Mouse (Mus musculus): ENCODE measurements at regions not wholly inside any gene's neighbourhood (a gene's known extent, or its start where the extent isn't known, plus 50 kb on each side); places are given as distances from the start of the nearest gene placed in this dataset.

DNA sequence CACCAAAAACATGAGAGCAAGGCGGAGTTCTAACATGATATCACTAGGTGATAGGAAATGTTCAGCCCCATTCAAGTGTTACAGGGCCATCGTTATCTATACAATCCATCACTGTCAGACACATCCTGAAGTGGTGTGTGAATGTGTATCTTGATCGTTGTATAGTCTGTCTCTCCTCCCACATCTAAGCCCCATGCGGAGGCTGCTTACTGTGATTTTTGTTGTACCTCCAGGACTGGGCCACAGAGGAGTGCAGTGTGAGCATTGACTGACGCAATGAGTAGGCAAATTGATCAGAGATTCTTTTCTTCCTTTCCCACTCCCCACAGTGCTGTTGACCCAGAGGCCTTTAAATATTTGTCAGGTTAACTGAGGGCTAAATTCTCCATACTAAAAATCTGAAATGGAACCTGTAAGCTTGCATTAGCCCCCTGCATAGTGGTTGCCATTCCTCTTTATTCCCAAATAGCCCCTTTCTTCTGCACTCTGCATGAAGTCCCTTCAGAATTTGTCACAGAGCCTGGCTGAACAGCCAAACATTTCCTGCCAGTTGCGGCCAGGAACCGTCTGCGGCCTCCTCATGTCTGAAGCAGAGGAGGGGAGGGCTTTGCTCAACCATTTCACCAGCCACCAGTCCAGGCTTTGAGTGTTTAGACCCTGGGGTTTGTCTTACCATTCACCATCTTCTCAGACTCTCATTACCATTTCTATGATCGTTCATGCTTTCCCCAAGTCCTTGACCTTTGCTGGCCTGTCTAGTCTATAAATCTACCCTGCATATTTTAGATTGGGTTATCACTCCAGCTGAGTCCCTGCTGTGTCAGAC lies 119.3 kb downstream of the Ttc8 start:
- peak; percentile 33 for DNase-seq
- intact Hi-C loops (cut with DNase I), result no loop called here

DNA sequence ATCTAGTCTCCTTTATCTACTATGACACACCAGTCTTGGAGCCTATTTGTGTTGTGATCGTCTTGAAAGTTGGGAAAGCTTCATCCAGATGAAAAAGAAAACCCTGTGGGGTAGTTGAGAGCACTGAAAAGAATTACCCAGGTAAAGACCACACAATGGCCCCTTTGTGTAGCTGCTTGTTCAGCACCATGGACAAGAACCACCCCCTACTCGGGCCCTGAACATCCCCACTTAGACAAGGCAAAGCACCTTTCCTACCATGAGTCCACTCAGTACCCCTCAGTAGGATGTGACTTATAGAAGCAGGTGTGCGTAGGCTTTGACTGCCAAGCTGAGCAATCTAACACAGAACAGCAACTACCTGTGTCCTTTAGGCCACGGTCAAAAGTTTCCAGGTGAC lies 121.2 kb downstream of the Ttc8 start:
- intact Hi-C loops (cut with DNase I), result no loop called here
- DNase-seq, result no peak

DNA sequence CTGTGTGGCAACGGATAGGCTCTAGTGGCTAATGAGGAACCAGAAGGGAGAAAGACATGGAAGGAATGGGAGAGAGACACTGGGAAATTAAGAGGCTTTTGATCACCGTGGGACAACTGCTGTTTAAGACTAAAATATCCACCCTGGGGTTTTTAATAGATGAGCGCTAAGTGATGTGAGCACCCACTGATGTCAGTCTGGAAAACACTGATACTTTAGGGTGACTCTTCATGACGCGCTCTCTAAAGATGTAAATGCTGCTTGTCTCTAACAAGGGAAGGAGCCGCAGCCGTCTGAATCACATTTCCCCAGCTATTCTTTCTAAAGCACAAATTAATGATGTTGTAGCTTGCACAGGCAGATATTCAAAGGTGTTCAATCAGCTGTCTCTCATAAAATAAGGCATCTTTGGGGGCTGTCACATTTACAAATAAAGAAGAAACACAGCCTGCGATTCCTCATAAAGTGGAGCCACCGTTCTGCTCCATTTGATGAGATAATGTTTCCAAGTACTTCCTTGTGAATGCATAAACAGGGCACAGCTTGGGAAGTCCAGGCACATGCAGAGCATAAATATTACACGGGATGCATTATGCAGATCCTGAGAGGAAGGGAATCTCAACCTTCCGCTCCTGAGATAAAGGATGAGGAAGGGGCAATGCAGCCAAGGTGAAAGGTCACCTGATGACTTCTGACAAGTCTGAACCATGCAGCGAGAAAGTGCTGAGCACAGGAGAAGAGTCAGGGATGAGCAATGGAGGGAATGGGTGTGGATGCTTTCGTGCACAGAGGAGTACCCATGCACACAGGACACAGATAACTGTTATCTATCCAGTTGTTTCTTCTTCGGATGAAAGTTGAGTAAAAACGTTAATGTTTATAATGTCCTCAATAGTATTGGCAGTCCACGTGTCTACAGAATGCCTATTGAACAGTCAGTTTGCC lies 122.8 kb downstream of the Ttc8 start:
- no peak for DNase-seq
- intact Hi-C loops (cut with DNase I), result no loop called here

DNA sequence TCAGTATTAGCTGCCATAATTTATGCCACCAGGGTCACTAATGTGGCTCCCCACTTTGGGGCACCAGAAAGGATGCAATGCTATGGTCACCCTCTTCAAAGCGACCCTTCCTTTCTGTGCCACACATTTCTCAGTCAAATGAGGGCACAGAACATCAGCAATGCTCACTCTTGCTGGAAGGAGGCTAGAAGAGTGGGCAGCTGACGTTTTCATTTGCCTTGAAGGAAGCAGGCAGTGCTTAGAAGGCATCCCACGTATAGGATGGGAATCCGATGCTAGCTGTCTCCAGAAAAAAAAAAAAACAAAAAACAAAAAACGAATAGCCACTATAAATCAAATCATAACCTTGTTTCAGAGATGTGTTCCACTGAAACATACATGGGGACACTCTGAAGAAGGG lies 124.1 kb downstream of the Ttc8 start:
- no peak for DNase-seq
- intact Hi-C loops (cut with DNase I), result no loop called here

DNA sequence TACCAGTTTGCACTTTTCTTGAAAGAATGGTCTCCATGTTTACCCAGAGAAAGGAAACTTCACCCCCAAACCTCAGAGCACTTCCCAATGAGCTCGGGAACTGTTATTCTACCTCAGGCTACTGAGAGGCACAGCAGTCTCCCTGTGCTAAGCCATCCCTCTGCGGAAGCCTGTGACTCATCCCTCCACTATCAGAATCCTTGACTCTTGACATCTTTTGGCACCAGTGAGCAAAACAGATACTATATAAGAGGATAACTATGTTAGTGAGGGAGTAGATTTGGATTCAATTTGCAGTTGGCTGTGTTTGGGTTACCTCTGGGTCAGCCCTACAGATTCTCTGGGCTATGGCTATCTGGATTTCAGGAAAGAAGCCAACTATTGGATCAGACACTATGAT lies 130.1 kb downstream of the Ttc8 start:
- no peak for DNase-seq
- intact Hi-C loops (cut with DNase I), result no loop called here

DNA sequence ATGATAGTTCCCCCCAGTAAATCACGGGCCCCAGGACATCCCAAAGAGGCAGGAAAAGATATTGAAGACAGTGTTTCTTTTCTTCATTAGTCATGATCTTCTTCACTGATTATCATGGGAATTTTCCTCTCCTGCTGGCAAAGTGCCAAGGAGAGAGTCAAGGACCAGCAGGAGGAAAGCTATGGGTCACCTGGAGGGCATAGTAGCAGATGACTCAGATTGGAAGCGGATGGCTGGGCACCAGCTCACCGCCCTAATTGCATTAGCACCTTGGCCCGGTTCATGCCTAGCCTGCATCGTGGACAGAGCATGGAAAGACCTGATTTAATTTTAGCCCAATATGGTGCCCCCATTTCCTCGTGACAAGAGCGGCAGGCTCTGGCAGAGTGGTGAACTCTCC lies 132.2 kb downstream of the Ttc8 start:
- intact Hi-C loops (cut with DNase I), result no loop called here

DNA sequence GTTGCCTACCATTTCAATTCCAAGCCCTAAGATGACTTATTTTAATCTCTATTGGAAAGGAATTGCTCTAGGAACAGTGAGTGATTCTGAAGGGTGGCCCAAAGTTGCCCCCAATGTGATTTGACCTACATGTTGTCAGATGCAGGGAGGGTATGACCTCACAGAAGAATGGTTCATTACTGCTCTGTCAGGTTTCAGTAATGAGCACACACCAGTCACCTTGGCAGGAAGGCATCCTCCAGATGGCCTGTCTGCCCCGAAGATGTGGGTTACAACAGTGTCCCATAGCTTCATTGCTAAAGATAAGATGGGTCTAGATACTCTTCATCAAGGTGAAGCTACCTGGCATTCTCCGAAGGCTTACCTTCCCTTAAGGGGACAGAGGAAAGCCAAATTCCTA lies 137.1 kb downstream of the Ttc8 start:
- no peak for DNase-seq
- intact Hi-C loops (cut with DNase I), result no loop called here

More for the DNA sequence above, 132.2 kb downstream of the Ttc8 start:
- peak; percentile 56 for DNase-seq

DNA sequence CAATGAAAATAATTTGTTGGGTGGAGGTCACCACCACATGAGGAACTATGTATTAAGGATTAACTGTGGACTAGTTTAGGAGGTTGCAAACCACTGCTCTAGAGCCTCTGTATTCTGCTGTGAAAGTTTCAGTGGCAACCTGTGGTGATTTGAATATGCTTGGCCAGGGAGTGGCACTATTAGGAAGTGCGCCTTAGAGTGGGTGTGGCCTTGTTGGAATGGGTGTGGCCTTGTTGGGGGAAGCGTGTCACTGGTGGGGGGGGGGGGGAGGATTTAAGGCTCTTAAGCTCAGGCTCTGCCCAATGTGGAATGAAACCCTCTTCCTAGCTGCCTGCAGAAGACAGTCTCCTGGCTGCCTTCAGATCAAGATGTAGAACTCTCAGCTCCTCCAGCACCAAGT lies 138.5 kb downstream of the Ttc8 start:
- no peak for DNase-seq
- intact Hi-C loops (cut with DNase I), result no loop called here

DNA sequence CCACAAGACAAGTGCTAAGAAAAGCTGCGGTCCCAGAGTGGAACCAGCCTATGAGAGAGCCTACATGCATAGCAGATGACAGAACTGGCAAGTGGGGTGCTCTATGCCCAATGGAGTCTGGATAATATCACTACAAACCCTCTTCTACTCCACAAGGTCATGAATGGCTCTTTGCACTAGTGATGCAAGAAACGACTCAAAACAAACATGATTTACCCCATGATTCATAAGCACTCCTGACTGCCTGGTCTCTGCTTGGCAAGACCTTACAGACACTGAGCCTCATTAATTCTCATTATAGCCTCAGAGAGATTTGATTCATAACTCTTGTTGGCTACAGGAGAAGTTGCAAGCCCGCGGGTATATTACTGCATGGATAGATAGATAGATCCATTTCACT lies 139.1 kb downstream of the Ttc8 start:
- intact Hi-C loops (cut with DNase I), result no loop called here

DNA sequence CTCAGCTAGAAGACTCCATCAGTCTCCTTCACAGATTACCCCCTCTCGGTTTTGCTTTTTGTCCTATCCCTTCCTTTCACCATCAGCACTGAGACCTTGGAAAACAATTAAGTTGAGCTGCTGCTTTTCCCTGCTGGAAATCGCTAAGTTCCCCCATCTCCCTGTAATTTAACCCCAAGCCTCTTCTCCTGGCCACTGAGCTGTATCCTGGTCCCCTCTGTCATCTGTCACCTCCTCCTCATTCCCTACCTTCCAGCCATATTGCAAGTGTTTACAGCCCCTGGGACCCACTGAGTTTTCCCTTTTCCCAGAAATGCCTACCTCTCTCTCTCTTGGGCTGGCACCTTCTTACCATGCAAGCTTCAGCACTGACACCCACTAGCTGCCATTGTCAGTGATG lies 140.3 kb downstream of the Ttc8 start:
- no peak for DNase-seq
- intact Hi-C loops (cut with DNase I), result no loop called here

More for the DNA sequence above, 139.1 kb downstream of the Ttc8 start:
- DNase-seq, result no peak

DNA sequence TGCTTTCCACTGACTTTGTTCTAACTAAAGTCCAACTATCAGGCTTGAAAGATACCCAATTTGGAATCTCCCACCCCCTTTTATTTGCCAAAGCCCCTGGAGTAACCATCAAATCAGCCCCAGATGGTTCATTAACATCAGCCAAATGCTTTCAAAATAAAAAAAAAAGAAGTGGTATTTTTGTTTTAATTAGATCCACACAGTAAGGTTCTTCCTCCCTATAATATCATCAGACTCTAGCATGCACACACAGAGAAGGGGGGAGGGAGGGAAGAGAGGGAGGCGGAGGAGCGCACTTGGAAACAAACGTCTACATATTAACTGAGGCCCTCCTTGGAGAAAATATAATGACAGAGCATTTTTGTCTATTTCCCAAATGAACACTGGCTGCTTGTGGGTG lies 143.1 kb downstream of the Ttc8 start:
- DNase-seq, result no peak
- intact Hi-C loops (cut with DNase I), result no loop called here

DNA sequence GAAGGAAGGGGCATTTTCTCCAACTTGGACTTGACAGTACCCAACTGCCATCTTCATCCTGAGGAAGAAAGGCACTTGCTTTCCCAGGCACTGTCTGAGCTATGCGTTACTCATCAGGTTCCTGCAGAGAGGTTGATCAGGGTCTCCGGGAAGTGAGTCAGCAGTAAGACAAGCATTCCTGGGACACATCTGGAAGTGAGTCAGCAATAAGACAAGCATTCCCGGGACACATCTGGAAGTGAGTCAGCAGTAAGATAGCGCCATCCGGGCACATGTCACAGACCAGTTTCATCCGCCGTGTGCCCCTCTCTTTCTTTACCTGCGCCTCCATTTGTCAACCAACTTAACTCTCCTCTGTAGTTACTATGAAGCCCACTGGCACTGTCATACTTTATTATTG lies 143.5 kb downstream of the Ttc8 start:
- intact Hi-C loops (cut with DNase I), result no loop called here
- DNase-seq, result no peak

DNA sequence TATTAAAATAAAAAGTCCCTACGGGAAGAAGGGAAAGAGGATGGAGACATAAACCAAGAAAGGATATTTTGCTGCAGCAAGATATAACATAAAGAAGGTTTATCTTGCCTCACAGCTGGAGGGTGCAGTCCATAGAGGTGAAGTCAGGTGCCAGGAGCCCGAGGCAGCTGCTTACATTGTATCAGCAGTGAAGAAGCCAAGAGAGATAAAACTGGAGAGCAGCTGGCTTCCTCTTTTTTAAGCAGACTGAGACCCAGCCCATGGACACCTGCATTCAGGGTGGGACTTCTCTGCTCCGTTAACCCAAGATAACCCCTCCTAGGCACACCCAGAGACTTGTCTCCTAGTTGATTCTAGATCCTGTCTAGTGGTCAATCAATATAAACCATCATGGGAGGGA lies 147.6 kb downstream of the Ttc8 start:
- DNase-seq, result no peak
- intact Hi-C loops (cut with DNase I), result no loop called here

DNA sequence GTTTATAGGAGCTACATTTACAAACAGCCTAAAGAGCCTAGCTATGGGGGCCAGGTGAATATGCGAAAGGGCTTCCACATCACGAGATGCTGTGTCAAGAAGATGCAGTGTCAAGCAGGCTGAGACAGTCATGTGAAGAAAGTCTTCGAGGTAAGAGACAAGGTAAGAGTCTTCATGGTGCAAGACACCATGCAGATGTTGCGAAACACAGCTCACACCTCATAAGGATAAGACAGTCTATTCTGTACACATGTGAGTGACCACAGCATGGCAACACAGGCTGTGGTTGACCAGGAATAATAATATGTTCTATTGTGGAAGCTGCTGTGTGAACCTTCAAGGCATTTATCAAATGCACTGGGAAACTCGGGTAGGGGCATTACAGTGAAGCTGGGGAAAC lies 153.4 kb downstream of the Ttc8 start:
- intact Hi-C loops (cut with DNase I), result no loop called here
- DNase-seq, result no peak

DNA sequence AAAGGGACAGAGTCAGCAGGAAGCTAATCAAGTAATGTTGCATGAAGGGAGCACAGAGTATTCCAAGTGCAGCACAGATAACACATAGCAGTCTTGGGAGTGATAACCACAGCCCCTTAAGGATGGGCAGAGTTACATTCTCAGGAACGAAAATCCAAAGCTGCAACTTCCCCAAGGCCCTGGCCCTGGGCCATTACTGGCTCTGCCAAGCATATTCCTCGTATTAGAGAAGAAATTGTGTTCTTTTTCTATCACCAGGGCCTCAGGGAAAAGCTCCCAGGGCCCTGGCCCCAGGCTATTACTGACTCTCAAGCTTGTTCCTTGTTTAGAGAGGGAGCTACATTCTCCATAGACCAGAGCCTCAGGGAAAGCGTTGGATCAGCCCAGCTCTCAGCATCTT lies 157.0 kb downstream of the Ttc8 start:
- intact Hi-C loops (cut with DNase I), result no loop called here
- no peak for DNase-seq

DNA sequence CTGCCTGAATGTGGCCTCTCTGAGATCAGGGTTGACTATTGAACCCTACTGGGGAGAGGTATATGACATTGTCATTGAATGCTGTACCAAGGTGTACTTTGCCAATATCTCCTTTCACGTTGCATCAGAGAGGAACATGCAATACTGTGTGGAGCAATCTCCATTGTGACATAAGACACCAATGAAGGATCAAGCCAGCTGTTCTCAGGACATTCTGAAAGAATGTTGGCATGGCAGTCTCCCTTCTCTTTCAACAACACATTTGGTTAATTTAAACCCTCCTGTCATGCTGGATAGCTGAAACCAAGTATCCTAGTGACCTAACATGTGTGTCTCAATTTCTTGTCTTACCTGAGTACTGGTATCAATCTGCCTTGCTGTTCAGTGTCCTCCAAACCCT lies 159.5 kb downstream of the Ttc8 start:
- intact Hi-C loops (cut with DNase I), result loop anchor here (10.0 kb wide), 1 partner anchor 1025 kb away; no protein-coding TSS in a partner anchor
- no peak for DNase-seq

DNA sequence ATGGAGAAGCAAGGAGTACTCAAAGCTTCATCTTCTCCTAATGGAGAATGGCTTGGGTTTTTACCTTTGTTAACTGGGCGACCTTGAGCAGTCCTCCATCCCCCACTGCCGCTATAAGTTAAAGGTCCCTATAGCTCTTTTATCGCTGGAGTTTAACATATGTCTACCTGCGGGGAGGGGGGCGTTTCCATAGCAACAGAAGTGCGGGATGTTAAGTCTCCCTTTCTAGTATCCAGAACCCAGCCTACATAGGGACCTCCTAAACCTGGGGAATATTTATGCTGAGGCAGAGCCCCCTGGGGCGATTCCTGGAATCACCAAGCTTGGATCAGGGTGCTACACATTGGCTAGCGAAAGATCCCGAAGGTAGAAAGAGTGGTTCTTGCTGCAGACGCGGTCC lies 163.2 kb downstream of the Ttc8 start:
- no peak for DNase-seq
- intact Hi-C loops (cut with DNase I), result loop anchor here (10.0 kb wide), 1 partner anchor 1021 kb away; no protein-coding TSS in a partner anchor

DNA sequence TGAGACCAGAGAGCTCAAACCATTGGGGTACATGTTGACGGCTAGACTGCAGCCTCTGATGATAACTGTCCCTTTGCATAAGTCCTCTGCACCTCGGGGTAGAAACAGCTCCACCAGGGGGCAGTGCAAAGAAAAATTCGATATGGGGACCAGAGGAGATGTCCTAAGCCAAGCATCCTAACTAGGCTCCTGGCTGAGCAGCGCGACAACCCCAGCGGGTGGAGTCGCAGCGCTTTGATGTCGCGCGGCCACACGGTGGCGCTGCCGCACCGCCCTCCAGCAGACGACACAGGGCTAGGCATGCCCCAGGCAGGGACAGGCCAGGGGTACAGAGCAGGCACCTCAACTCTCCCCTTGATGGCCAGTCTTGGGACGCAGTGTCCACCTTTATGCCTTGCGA lies 163.8 kb downstream of the Ttc8 start:
- intact Hi-C loops (cut with DNase I), result loop anchor here (10.0 kb wide), 1 partner anchor 1021 kb away; no protein-coding TSS in a partner anchor
- peak; percentile 90 for DNase-seq

DNA sequence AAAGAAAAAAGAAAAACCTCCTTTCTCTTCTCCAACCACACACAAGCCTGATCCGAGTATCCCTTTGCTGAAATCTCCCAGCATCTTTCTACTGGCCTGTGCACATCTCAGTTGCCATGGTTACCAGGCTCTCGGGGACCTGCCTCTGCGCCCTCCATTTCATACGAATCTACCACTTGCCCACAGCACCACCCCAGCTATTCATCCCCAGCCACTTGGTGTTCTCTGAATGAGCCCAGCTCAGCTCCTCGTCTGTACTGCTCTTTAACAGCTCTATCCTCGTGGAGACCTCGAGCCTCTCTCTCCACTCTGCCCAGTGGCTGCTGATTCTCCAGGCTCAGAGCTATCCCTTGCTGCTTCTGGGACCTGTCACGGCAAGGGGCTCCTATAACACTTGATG lies 166.9 kb downstream of the Ttc8 start:
- peak; percentile 31 for DNase-seq
- intact Hi-C loops (cut with DNase I), result loop anchor here (10.0 kb wide), 1 partner anchor 1018 kb away; no protein-coding TSS in a partner anchor

DNA sequence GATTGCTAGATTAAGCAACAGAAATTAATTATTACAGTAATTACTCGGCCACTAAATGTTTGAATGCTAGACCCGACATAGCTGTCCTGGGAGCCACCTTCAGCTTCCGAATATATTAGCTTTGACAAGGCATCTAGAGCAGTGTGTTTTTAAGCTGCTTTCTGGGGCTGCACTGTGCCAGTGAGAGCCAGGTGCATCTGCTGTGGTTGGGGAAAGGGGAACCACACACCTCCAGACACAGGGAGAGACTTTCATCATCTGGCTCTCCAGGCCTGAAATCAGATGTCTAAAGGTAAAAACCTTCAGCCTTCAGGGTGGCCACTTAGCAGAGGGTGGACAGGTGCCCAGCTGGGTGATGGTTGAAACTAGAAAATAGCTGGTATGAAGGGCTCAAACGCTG lies 171.4 kb downstream of the Ttc8 start:
- intact Hi-C loops (cut with DNase I), result loop anchor here (5.0 to 10.0 kb wide), 2 partner anchors 301 to 473 kb away; partner anchors contain the start of gene Foxn3
- no peak for DNase-seq

DNA sequence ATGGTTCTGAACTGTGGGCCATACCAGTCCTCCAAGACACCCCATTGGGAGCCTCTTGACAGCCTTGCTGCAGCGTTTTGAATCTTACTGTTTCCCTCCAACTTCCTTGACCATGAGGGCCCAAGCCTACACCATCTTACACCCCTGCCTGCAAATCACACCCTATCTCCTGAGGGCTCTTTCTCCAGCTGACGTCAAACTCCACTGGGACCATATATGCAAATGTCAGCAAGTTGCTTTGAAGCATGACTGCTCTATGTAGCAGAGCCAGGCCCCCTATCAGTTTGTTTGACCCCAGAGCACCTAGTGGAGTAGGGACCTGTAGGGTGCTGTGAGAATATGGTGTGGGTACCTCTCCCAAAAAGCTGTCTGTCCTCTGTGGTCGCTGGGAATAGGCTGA lies 172.8 kb downstream of the Ttc8 start:
- intact Hi-C loops (cut with DNase I), result loop anchor here (5.0 to 10.0 kb wide), 2 partner anchors 299 to 472 kb away; partner anchors contain the start of gene Foxn3
- no peak for DNase-seq
